Mouse (Mus musculus): ENCODE measurements around the gene Lrmda.

DNA sequence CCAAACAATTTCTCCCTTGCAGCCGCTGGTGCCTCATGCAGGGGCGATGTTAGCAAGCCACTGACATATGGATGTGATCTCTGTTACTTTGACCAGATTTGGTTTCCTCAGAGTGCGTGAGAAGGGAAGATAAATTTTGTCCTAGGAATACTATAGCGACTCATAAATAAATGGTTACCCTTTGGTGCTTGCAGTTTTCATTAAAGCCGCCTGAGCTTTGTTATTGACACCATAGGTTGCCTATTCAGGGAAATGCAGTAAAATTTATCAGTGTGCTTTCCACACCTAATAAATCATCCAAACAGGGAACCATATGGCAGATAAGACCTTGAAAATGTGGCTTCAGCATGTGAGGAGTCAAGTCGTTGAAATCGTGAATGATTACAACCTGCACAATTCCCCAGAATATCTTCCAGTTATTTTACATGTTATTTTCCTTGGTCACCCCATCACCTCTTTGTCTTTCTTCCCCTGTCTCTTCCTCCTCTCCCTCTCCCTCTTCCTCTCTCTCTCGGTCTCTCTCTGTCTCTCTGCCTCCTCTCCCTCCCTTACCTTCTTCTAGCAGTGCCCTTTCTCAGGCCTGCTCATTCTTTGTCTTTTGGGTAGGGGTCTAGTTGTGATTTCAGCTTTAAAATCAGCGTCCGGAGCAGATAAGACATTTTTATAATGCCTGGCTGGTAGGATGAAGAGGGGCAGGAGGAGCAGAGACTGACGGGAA, 148.7 kb downstream of the Lrmda start:
- TF ChIP-seq CTCF (conservative IDR thresholded peaks at IDR 0.05; ENCODE audit: low read length) (no peak), POU5F1 (IDR thresholded peaks at IDR 0.05; ENCODE audit: borderline replicate concordance, low read length) (no peak), NANOG (IDR thresholded peaks at IDR 0.05; ENCODE audit: borderline replicate concordance, low read length) (no peak)
